Mouse (Mus musculus) testis, postnatal 14 days (tissue): ENCODE measurements around the gene Foxp1.

ENCODE experiments used
- DNase-seq: peaks from one replicate; pipeline ENCODE4 v3.0.0; 2021; ENCODE audit warnings: low spot score

The Foxp1 gene

GRCm38 (mm10) chr6:99328146-99328545, 194.4 kb downstream of the Foxp1 start:
- DNase-seq, result no peak

- DNase-seq, result no peak
These were observed 194.8 kb downstream of the Foxp1 start for GRCm38 (mm10) chr6:99327721-99328120.

DNA sequence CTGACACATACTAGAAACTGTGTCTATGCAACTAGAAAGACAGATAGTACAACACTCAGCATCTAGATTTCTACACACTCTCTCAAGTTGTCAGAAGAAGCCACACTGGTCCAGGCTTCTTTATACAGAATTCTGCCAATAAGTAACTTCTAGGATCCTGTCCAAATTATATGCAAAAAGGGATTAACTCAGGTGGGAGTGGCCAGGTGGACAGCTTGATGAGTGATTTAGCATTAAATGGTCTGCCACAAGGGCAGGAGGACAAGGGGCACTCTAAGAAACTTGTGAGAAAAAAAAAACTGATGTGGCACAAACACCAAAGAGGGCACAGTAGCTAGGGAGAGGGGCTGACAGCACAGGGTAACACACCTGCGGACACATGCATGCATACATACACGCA, 196.6 kb downstream of the Foxp1 start:
- DNase-seq, result no peak

DNA sequence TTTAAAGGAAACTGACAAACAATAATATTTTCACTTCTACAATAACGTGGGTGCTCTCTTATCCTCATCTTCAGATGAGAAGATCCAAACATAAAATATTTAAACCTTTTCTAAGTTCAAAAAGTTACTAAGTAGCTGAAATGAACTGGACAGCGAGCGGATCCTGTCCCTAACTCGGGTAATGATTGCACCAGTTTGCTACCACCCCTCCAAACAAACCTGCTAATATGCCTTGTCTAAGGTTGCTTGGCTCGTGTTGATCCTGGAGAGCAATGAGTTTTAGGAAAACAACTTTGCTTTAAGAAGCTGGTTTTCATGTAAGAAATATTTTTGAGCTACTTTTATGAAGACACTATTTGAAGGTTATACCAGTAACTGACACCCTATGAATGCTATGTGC, 197.1 kb downstream of the Foxp1 start:
- DNase-seq, result no peak

DNA sequence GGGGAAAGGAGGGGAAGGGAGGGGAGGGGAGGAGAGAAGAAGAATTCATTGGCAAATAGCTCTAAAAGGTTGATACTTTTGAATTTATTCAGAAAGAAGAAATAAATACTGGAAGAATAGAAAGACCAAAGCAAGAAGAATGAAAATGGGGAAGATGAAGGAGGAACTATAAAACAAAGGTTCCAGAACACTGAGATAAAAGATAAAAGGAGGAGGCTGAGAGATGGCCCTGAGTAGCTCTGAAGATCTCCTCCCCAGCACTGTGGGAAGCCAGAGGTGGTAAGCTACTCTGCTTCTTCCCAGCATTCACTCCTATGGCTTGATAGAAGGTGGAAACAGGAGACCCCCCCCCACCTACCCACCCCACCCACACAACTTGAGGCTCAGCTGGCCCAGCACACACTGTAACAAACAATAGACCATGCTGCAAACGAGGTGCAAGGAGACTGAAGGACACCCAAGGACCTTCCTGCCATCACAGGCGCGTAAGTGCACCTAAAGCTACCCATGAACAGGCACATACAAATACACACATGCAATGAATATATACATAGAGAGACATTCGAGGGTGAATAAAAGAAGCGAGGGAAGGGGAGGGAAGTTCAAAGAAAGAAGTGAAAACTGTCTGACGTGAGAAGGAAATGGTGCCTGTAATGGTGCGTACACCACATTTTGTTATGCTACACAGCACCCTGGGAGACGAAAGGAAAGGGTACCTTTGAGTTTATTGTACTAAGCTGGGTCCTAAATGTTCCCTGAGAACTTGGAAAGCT, 200.2 kb downstream of the Foxp1 start:
- no peak for DNase-seq

DNA sequence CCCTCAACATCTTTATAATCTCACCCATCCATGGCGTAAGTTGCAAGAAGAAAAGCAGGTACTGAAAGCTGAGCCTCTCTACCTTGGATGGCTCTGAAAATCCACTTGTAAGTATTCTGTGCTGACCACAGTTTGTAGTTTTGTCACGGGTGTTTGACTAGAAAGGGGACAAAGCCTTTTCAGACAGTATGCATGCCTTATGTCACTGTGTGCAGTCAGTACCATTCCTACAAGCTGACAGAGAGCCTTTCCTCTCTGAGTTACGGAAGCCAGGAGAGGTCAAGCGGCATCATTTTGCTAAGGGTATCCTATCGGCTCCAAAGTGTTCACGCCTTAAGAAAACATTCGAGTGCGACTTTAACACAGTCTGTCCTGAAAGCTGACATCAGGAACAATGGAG, 202.1 kb downstream of the Foxp1 start:
- no peak for DNase-seq

DNA sequence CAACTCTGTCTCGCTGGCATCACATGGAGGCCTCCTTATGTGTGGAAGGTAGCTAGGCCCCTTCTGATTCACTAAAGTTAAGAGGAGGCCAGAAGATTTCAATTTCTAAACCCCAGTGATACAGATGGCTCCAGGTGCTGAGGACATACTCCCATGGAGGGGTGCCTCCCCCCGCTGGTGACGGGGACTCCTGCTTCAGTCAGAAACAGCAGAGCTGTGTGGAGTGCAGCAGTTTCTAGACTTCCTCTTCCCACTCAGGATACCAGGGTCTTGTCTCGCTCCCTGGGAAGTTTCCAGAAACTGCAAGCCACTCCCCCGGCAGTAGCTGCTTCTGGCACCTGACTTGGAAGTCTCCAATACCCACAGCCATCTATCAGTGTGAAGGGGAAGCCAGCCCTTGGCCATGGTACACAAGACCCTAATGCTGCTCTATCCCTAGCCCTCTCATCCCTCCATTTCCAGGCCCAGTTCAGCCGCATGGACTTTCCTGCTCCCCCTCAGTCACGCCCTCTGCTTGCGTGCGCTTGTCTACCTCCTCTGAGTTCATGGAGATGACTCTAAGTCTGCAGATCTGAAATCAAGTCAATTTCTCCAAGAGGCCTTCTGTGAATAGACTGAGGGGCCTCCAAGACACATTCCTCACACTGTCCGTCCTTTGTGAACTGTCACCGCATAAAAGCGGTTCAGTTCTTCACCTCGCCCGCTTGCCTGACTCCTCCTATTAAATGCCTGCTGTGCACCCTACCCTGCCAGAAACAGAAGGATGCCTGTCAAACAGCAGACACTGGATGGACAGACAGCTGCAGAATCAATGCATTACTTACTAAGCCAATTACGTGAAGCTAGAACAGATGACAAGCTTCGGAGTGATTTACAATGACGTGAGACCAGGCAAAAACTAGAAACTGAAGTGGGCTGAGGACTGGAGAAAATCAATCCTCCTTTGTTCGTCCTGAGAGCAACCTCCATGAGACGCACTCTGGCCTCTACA, 202.8 kb downstream of the Foxp1 start:
- DNase-seq, result no peak

GRCm38 (mm10) chr6:99314746-99315145, 207.8 kb downstream of the Foxp1 start:
- DNase-seq, result no peak

- no peak for DNase-seq
These were observed 212.0 kb downstream of the Foxp1 start for GRCm38 (mm10) chr6:99310529-99310928.

GRCm38 (mm10) chr6:99310171-99310500, 212.4 kb downstream of the Foxp1 start:
- no peak for DNase-seq

- DNase-seq, result no peak
These were observed 212.9 kb downstream of the Foxp1 start for GRCm38 (mm10) chr6:99309466-99310170.

DNA sequence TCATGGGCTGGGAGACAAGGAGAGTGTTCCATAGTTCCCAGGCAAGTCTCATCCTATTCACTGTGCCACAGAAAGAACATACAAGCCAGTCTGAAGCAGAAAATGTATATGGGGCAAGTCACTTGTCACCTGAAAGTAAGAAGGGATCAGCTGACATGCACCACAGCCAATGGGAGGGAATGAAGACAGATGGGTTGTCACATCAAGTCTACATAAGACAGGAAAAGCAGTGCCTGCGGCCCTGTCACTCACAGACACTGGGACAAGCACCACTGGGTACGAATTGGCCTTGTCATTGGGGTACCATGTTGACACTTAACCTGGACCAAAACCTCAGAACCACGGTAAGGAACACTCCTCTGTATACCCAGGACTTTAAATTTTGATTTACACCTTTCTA, 216.8 kb downstream of the Foxp1 start:
- DNase-seq, result no peak

GRCm38 (mm10) chr6:99305236-99305635, 217.3 kb downstream of the Foxp1 start:
- no peak for DNase-seq

DNA sequence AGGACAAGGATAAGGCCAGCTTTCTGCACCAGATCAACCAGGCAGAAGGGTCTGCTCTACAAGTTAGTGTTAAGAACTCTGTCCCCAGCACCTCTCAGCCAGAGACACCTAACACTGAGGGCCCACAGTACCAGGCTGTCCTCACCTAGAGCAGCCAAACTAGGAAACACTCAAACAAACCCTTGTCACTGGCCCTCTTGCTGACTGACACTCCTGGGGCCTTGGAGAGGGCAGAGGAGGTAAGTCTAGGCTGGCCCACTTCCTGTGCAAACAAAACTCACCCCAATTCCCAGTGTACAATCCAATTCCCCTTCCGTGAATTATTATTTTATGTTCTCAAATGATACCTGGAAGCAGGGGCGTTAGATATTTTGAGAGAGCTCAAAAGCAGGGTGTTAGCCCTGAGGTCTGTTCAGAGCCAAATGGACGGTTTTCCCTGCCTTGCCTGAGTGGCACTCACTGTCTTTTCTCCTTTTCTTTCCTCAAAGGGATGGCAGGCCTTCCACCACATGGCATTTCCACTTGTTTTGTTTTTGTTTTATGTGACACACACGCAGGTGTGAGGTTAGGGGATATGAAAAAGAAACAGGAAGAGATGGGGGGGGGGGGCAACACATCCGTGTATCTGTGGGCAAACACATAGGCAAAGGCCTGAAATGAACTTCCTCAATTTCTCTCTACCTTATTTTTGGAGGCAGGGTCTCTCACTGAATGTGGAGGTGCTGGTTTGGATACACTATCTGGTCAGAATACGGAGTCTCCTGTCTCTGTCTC, 219.7 kb downstream of the Foxp1 start:
- DNase-seq, result no peak

GRCm38 (mm10) chr6:99301923-99302322, 220.6 kb downstream of the Foxp1 start:
- no peak for DNase-seq

GRCm38 (mm10) chr6:99300235-99300634, 222.3 kb downstream of the Foxp1 start:
- no peak for DNase-seq

- DNase-seq, result no peak
These were observed 223.3 kb downstream of the Foxp1 start for GRCm38 (mm10) chr6:99299196-99299595.

DNA sequence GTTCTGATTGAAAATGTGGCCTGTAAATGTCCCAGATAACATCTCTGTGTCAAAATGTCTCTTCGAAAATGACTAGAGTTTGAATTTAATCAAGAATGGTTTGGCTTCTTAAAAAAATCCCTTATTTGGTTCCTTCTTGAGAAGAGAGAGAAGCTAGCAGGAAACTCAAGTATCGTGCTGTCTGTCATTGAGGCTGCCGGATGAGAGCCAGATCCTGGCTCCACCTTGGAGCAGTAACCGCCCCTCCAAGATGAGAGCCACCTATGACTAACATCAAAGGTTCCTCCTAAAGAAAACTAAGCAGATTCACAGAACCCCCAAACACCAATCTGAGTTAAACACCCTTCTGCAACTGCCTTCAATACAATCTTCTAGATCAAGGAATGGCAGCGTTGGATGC, 225.0 kb downstream of the Foxp1 start:
- DNase-seq, result no peak

GRCm38 (mm10) chr6:99295495-99295894, 227.0 kb downstream of the Foxp1 start:
- no peak for DNase-seq

- no peak for DNase-seq
These were observed 233.3 kb downstream of the Foxp1 start for GRCm38 (mm10) chr6:99289220-99289619.

DNA sequence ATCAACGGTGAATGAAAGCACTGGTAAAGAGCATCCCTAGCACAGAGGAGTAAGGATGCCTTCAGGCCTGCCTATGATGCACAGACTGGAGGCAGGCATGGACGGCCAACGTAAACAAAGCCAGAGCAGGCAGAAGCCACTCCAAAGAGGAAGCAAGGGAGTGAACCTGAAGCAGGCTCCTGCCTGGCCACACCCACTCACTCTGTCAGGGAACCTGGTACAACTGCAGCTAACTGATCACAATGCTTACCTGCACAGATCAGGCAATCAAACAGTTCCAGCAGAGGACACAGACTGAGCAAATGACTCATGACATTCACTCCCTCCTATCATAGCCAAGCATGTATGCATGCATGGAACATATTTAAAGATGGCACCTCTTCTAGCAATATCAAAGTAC, 237.5 kb downstream of the Foxp1 start:
- DNase-seq, result no peak

- no peak for DNase-seq
These were observed 238.5 kb downstream of the Foxp1 start for GRCm38 (mm10) chr6:99284019-99284418.
